Mouse (Mus musculus): ENCODE results near the gene Dppa5a.

DNA sequence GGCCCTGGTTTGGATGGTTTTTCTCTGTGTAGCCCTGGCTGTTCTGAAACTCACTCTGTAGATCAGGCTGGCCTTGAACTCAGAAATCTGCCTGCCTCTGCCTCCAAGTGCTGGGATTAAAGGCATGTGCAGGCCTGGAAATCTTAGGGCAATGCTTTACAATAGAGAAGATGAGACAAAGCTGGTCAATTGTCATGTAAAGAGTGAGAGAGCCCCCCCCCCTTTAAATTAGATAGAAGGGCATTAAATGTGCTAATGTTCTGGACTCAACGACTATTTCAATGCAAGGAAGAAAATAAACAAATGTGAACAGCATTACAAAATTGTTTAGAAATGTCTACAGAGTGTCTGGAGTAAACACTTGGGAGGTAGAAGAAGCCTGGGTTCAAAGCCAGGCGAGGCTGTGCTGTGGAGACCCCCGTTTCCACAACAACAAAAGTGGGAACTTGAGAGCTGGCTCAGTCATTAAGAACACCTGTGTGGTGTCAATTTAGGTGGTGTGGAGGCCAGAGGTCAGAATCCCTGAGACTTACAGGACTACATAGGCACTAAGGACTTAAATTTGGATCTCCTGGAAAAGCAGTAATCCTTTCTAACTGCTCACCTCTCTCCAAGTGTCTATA lies 805 bp upstream of the Dppa5a start:
- no peak for TF ChIP-seq POLR2A (IDR thresholded peaks at IDR 0.05; ENCODE audit: low read depth, low read length)
- no peak for TF ChIP-seq CTCF (IDR thresholded peaks at IDR 0.05; ENCODE audit: extremely low read depth, insufficient read depth, insufficient read length, insufficient replicate concordance)

Data from spleen, adult 2 months (tissue).